Mouse (Mus musculus) testis, adult 2 months (tissue): ENCODE data around the gene Gse1. TPM values are rescaled to one million over a fixed set of nuclear protein-coding genes. Genes with fewer than 3 reads are reported as not detected.

Experiments
- H3K27ac ChIP-seq: fragments of 200-500 bp; 2 replicates; pipeline ENCODE4 v1.5.1; 2012; ENCODE audit warnings: low read depth, low read length; ENCODE audit not compliant: control insufficient read depth, insufficient read depth
- H3K27me3 ChIP-seq: fragments of 200-500 bp; 2 replicates; pipeline ENCODE4 v1.6.1; 2012; ENCODE audit warnings: mild to moderate bottlenecking, low read length, moderate library complexity; ENCODE audit not compliant: control insufficient read depth, insufficient read depth
- H3K36me3 ChIP-seq: fragments of 200-500 bp; 2 replicates; pipeline ENCODE4 v1.6.1; 2012; ENCODE audit warnings: mild to moderate bottlenecking, low read length; ENCODE audit not compliant: control insufficient read depth, insufficient read depth
- H3K4me1 ChIP-seq: fragments of 200-500 bp; 2 replicates; pipeline ENCODE4 v1.6.1; 2012; ENCODE audit warnings: low read length; ENCODE audit not compliant: control insufficient read depth, insufficient read depth
- H3K4me3 ChIP-seq: fragments of 200-500 bp; 2 replicates; pipeline ENCODE4 v1.5.1; 2012; ENCODE audit warnings: low read depth, mild to moderate bottlenecking, low read length, moderate library complexity, mixed read lengths; ENCODE audit not compliant: control insufficient read depth
- CTCF ChIP-seq: fragments of 200-500 bp; IDR thresholded peaks from 2 replicates; pipeline ENCODE4 v1.5.1; 2012; ENCODE audit warnings: low read depth, mild to moderate bottlenecking, inconsistent platforms, low read length, moderate library complexity; ENCODE audit not compliant: control insufficient read depth, insufficient read depth, insufficient replicate concordance
- POLR2A ChIP-seq: fragments of 200-500 bp; IDR thresholded peaks from 2 replicates; pipeline ENCODE4 v1.6.1; 2012; ENCODE audit warnings: low read depth, mild to moderate bottlenecking, inconsistent platforms, low read length, moderate library complexity; ENCODE audit not compliant: control insufficient read depth
- polyA plus RNA-seq: library from polyadenylated mRNA; depleted of rRNA; stranded (reverse); fragments of >200 nt; gene quantifications from 2 replicates; pipeline ENCODE4 v1.2.3, GENCODE M21; 2012

Gse1 gene
- polyA plus RNA-seq, 1 experiment: 4.0 TPM

DNA sequence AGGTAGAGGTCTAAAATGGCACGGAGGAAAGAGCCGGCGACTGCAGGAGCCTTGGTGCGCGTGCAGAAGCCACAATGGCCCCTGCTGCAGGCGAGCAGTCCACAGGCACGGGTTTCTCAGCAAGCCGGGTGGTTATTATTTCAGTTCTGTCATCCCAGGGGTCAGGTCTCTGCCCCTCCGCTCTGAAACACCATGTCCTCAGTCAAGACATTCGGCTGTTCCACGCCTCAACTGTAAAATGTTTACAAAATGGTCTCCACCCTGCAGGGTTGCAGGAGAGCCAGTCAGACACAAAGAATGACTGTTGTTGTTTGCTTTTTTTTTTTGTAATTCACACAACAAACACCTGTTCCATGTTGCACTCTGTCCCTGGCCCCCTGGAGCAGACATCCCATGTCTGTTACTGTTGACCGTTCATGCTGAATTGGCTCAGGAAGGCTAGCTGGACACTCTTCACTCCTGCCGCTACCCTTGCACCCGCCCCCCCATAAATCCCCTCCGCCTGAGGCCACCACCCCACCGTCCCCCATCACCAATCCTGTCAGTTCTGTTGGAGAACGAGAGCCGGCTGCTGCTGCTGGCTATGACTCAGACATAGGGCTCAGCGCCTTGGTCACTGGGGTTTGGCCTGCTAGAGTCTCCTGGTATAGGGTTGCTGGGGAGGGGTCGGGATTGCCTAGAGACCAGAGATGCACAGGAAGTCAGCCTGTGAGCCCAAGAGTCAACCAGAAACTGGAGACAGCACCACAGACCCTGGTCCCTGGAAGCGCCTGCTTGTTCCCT is 33.3 kb downstream of the Gse1 start:
- no peaks in the 10 kb centered on the region for H3K27me3 ChIP-seq
- TF ChIP-seq POLR2A (no peak), CTCF (no peak)
- H3K36me3 ChIP-seq: no peaks in the 10 kb centered on the region
- no peak overlapping the region for H3K27ac ChIP-seq
- H3K4me1 ChIP-seq: no peaks in the 10 kb centered on the region
- no peak overlapping the region for H3K4me3 ChIP-seq

DNA sequence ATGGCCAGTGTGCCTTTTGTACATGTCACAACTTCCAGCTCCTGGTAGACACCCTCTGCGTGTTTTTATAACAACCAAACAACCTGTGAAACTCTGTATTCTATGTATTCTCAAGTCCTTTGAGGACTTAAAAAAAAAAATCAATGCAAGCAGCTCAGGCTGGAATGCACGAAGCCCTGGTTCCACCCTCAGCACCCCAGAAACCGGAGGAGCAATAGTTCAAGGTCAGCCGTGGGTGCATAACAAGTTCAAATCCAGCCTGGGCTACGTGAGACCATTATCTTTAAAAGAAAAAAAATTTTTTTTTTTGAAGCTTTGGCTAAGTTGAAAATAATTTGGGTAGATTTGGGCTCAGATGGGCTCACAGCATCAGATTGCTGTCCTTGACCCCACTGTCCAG is 35.6 kb downstream of the Gse1 start:
- Histone ChIP-seq H3K4me3 (no peak overlapping the region), H3K27ac (no peak overlapping the region), H3K27me3 (no peaks in the 10 kb centered on the region), H3K4me1 (peaks cover 10% of the 10 kb centered on the region), H3K36me3 (no peaks in the 10 kb centered on the region)
- TF ChIP-seq CTCF (no peak), POLR2A (no peak)

DNA sequence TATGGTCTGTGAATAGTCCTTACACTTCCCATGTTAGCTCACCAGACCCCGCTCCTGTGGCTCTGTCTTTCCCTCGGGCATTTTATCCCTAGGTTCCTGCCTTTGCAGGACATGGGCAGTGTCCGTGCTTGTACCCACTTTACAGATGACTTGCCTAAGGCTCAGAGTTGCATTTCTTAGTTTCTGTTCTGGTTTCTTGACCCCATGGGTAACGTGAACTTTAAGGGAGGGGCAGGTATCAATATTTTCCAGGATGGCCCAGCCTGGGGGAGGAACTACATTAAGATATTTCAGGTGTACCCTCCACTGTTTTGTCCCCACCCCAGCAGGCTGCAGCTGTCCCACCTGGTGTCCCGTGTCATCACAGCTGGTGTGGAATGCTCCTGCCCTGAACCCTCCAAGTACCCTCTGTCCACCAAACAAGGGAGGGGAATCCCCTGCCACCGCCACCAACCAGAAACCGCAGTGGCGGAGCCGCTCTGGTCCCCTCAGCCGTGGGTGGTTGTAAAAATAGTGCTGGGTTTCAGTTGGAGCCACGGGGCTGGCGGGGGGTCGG is 36.2 kb downstream of the Gse1 start:
- H3K27ac ChIP-seq: no peak overlapping the region
- peaks cover 13% of the 10 kb centered on the region for H3K4me1 ChIP-seq

DNA sequence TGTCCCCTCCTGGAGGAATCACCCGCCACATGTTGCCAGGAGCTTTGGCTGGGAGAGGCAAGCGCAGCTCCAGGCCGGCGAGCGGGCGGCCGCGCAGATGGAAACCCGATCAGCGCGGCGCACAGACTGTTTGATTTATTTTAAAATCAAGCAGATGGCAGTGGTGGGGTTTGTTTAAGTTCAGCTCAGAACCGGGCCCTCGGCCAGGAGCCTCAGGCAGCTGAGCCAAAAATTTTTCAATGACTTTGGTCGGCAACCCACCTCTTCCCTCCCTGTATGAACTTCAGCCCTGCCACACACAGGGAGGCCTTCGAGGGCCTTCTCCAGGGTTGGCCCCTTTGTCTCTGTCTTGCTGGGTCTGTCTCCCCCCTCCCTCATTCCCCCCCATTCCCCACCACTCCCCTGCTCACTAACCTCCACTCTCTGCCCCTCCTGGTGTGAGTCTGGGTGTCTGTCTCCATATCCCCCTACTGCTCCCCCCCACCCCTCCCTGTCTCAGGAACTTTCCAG is 36.7 kb downstream of the Gse1 start:
- Histone ChIP-seq H3K36me3 (no peaks in the 10 kb centered on the region), H3K27ac (no peak overlapping the region), H3K4me1 (peaks cover 13% of the 10 kb centered on the region), H3K4me3 (no peak overlapping the region), H3K27me3 (no peaks in the 10 kb centered on the region)
- no peak for TF ChIP-seq POLR2A
- TF ChIP-seq CTCF: no peak

More for the DNA sequence above, 36.2 kb downstream of the Gse1 start:
- Histone ChIP-seq H3K36me3 (no peaks in the 10 kb centered on the region), H3K4me3 (no peak overlapping the region), H3K27me3 (no peaks in the 10 kb centered on the region)
- no peak for TF ChIP-seq POLR2A
- TF ChIP-seq CTCF: no peak

DNA sequence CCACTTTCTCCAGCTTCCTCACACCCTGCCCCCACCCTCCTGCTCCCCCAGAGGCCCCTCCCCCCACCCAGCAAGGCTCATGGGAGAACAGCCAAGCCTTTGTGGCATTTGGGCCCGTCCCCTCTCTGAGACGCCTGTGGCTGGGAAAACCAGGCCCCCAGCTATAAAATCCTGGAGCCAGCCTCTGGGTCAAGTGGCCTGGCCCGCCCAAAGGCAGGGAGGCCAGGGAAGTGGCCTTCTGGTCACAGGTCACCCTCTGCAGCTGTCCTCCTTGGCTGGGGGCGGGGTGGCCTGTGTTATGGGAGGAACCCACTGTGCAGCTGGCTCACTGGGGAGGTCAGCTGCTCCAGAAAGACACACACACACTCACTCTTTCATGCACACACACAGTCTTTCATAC is 37.2 kb downstream of the Gse1 start:
- Histone ChIP-seq H3K27ac (no peak overlapping the region), H3K4me1 (peaks cover 13% of the 10 kb centered on the region)
- TF ChIP-seq CTCF (no peak), POLR2A (no peak)

DNA sequence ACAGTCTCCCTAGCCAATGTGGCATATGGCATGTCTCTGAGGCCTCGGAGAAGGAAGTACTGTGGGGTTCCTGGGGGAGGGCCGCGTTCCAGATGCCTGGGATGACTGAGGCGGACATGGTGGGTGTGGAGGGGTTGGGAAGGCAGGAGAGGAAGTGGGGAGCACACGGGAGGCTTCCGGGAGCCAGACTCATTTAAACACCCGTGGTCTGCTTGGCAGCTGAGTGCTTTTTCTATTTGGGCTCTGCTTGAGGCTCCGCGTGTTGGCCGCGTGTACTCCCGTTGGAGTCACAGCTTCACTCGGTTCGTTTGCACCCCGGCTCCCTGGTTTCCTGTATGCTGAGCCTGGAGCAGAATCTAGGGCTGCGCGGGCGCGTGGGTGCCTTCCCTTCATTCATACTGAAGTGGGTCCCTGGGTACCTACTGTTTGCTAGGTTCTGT is 40.3 kb downstream of the Gse1 start:
- H3K4me3 ChIP-seq: no peak overlapping the region
- TF ChIP-seq CTCF (no peak), POLR2A (no peak)
- no peaks in the 10 kb centered on the region for H3K27me3 ChIP-seq
- H3K27ac ChIP-seq: no peak overlapping the region
- no peaks in the 10 kb centered on the region for H3K36me3 ChIP-seq
- H3K4me1 ChIP-seq: peaks cover 13% of the 10 kb centered on the region

More for the DNA sequence above, 37.2 kb downstream of the Gse1 start:
- H3K36me3 ChIP-seq: no peaks in the 10 kb centered on the region
- no peak overlapping the region for H3K4me3 ChIP-seq
- no peaks in the 10 kb centered on the region for H3K27me3 ChIP-seq

DNA sequence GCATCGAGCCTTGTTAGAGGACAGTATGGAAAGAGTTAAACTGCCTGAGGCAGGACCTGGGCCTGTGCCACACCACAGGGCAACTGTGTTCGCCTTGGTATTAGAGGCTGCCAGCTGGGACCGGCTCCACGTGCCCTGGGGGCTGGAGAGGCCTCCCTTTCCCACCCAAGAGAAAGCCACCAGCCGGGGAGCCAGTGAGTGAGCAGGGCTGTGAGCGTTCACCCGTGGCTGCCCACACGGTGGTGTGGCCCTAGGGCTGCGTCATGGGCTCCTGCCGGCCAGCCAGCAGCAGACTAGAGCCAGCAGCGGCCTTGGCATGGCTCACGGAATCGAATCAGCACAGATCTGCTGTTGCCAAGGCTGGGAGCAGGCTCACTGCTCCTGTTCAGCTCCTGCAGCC is 42.2 kb downstream of the Gse1 start:
- Histone ChIP-seq H3K4me3 (no peak overlapping the region), H3K36me3 (no peaks in the 10 kb centered on the region), H3K27me3 (no peaks in the 10 kb centered on the region), H3K27ac (no peak overlapping the region), H3K4me1 (peaks cover 13% of the 10 kb centered on the region)
- TF ChIP-seq POLR2A: no peak
- TF ChIP-seq CTCF: no peak
